15 mouse cellular contexts compared by ENCODE assay signal in genomic region chr2:101107183-101107872, GRCm38 (mm10).
DNase-seq lines count a peak whose midpoint lies in the region; ATAC-seq lines count a peak whose summit lies in the region.
"Had no signal": no experiment of that assay in that cellular context is flagged by ENCODE, and none has a peak within 500 bp of the region (broad histone marks: within the 10 kb centered on the region; RNA-seq: fewer than 3 reads in every experiment).

No protein-coding gene starts in this region.

- H3K9me3 ChIP-seq in midbrain, embryonic 12.5 days = no peaks in the 10 kb centered on the region
- H3K9me3 ChIP-seq in midbrain, embryonic 11.5 days (ENCODE audit: control insufficient read depth, low read length) = no peaks in the 10 kb centered on the region
- H3K9me3 ChIP-seq in forebrain, embryonic 14.5 days (replicated peaks; ENCODE audit: control insufficient read depth, low read length) = no peaks in the 10 kb centered on the region
- no peaks in the 10 kb centered on the region for H3K9me3 ChIP-seq in kidney, embryonic 15.5 days (replicated peaks)
- H3K9me3 ChIP-seq: heart, embryonic 15.5 days; liver, embryonic 13.5 days; stomach, embryonic 15.5 days had no signal

- no peak overlapping the region for H3K4me2 ChIP-seq in midbrain, embryonic 12.5 days (replicated peaks)
- H3K4me2 ChIP-seq in midbrain, embryonic 11.5 days = no peak overlapping the region
- H3K4me2 ChIP-seq in forebrain, embryonic 14.5 days (ENCODE audit: low read length) = no peak overlapping the region
- no peak overlapping the region for H3K4me2 ChIP-seq in kidney, embryonic 15.5 days
- H3K4me2 ChIP-seq: heart, embryonic 15.5 days; liver, embryonic 13.5 days; stomach, embryonic 15.5 days had no signal

- DNase-seq in heart, adult 11 months = peak; percentile 73
- no peak for DNase-seq in heart, postnatal 4 days
- DNase-seq in midbrain, embryonic 11.5 days (ENCODE audit: low spot score, missing footprints) = no peak
- peak; percentile 85 for DNase-seq in forebrain, embryonic 14.5 days (ENCODE audit: low spot score)
- DNase-seq in retina, embryonic 14.5 days (ENCODE audit: low spot score) = peak; percentile 2
- DNase-seq in adrenal gland, postnatal 4 days (ENCODE audit: low spot score in 2 of 2) = no peak
- DNase-seq: adrenal gland, postnatal 36 days; kidney, adult 8-10 months; liver, embryonic 13.5 days; lung, postnatal 36 days had no signal

- H3K36me3 ChIP-seq in midbrain, embryonic 12.5 days = no peaks in the 10 kb centered on the region
- H3K36me3 ChIP-seq in midbrain, embryonic 11.5 days (ENCODE audit: control insufficient read depth, insufficient read depth, low read length) = no peaks in the 10 kb centered on the region
- H3K36me3 ChIP-seq in forebrain, embryonic 14.5 days (ENCODE audit: control insufficient read depth, insufficient read depth, low read length) = no peaks in the 10 kb centered on the region
- no peaks in the 10 kb centered on the region for H3K36me3 ChIP-seq in kidney, embryonic 15.5 days
- H3K36me3 ChIP-seq: heart, embryonic 15.5 days; liver, embryonic 13.5 days; stomach, embryonic 15.5 days had no signal

- no peak overlapping the region for H3K9ac ChIP-seq in midbrain, embryonic 12.5 days (replicated peaks)
- no peak overlapping the region for H3K9ac ChIP-seq in midbrain, embryonic 11.5 days (ENCODE audit: low read length)
- no peak overlapping the region for H3K9ac ChIP-seq in forebrain, embryonic 14.5 days (ENCODE audit: low read length)
- H3K9ac ChIP-seq in kidney, embryonic 15.5 days = no peak overlapping the region
- H3K9ac ChIP-seq: heart, embryonic 15.5 days; liver, embryonic 13.5 days; stomach, embryonic 15.5 days had no signal

- H3K27ac ChIP-seq in midbrain, embryonic 12.5 days (replicated peaks) = no peak overlapping the region
- no peak overlapping the region for H3K27ac ChIP-seq in midbrain, embryonic 11.5 days (ENCODE audit: low read depth, low read length)
- H3K27ac ChIP-seq in forebrain, embryonic 14.5 days (ENCODE audit: low read depth, low read length) = no peak overlapping the region
- no peak overlapping the region for H3K27ac ChIP-seq in kidney, embryonic 15.5 days
- H3K27ac ChIP-seq: heart, embryonic 15.5 days; liver, embryonic 13.5 days; stomach, embryonic 15.5 days had no signal

- no peaks in the 10 kb centered on the region for H3K27me3 ChIP-seq in midbrain, embryonic 12.5 days
- H3K27me3 ChIP-seq in midbrain, embryonic 11.5 days (ENCODE audit: control insufficient read depth, insufficient read depth, low read length) = no peaks in the 10 kb centered on the region
- H3K27me3 ChIP-seq in forebrain, embryonic 14.5 days (replicated peaks; ENCODE audit: control insufficient read depth, insufficient read depth, low read length) = no peaks in the 10 kb centered on the region
- no peaks in the 10 kb centered on the region for H3K27me3 ChIP-seq in kidney, embryonic 15.5 days
- H3K27me3 ChIP-seq: CH12.LX; heart, embryonic 15.5 days; liver, embryonic 13.5 days; stomach, embryonic 15.5 days had no signal

- ATAC-seq in midbrain, embryonic 12.5 days (ENCODE audit: low FRiP score, low read depth) = peak; percentile 54; the same call in 1 of the 2 replicates
- ATAC-seq in midbrain, embryonic 11.5 days (ENCODE audit: low FRiP score) = no peak
- ATAC-seq in forebrain, embryonic 14.5 days = peak; percentile 88
- ATAC-seq in kidney, embryonic 15.5 days (replicated peaks; ENCODE audit: low FRiP score) = no peak

- WGBS in midbrain, embryonic 12.5 days = 42% methylated on average over 1 of the region's 1 CpGs
- 22% methylated on average over 1 of the region's 1 CpGs for WGBS in midbrain, embryonic 11.5 days
- WGBS in forebrain, embryonic 14.5 days = 3% methylated on average over 1 of the region's 1 CpGs
- WGBS in kidney, embryonic 15.5 days = 86% methylated on average over 1 of the region's 1 CpGs

- no peak overlapping the region for H3K4me3 ChIP-seq in midbrain, embryonic 12.5 days
- H3K4me3 ChIP-seq in midbrain, embryonic 11.5 days (ENCODE audit: low read depth, low read length) = no peak overlapping the region
- H3K4me3 ChIP-seq in forebrain, embryonic 14.5 days (ENCODE audit: low read depth, low read length) = no peak overlapping the region
- H3K4me3 ChIP-seq in kidney, embryonic 15.5 days (replicated peaks) = no peak overlapping the region
- H3K4me3 ChIP-seq: heart, embryonic 15.5 days; liver, embryonic 13.5 days; stomach, embryonic 15.5 days had no signal

- no peaks in the 10 kb centered on the region for H3K4me1 ChIP-seq in midbrain, embryonic 12.5 days
- H3K4me1 ChIP-seq in midbrain, embryonic 11.5 days (ENCODE audit: control insufficient read depth, insufficient read depth, low read length) = no peaks in the 10 kb centered on the region
- no peaks in the 10 kb centered on the region for H3K4me1 ChIP-seq in forebrain, embryonic 14.5 days (ENCODE audit: control insufficient read depth, insufficient read depth, low read length)
- no peaks in the 10 kb centered on the region for H3K4me1 ChIP-seq in kidney, embryonic 15.5 days
- H3K4me1 ChIP-seq: heart, embryonic 15.5 days; liver, embryonic 13.5 days; stomach, embryonic 15.5 days had no signal

Comparison
In these comparisons a context has a peak if more than half of its experiments do, and no peak if none do; other contexts are left out.
1. DNase-seq: peak in heart, adult 11 months (single experiment), forebrain, embryonic 14.5 days (single experiment) and retina, embryonic 14.5 days (single experiment); none in heart, postnatal 4 days (single experiment), midbrain, embryonic 11.5 days (single experiment) and adrenal gland, postnatal 4 days (0 of 2).
2. ATAC-seq: peak in midbrain, embryonic 12.5 days (single experiment) and forebrain, embryonic 14.5 days (single experiment); none in midbrain, embryonic 11.5 days (single experiment) and kidney, embryonic 15.5 days (single experiment).